Mouse (Mus musculus) midbrain, embryonic 16.5 days (tissue): Measurements from ENCODE around the gene Pml. TPM values are rescaled to one million over a fixed set of nuclear protein-coding genes. Genes with fewer than 3 reads are reported as not detected.

ENCODE experiments used
- ATAC-seq: fragments of 200-750 bp; cut with Nextera tagmentation; 2 replicates; pipeline ENCODE4 v1.8.0; 2017; ENCODE audit warnings: moderate TSS enrichment
- H3K27ac ChIP-seq: fragments of 300-500 bp; sonication (generic); 2 replicates; pipeline ENCODE4 v1.5.1; 2014; ENCODE audit warnings: mild to moderate bottlenecking, low read length, mixed read lengths
- H3K27me3 ChIP-seq: fragments of 300-500 bp; sonication (generic); 2 replicates; pipeline ENCODE4 v1.6.1; 2014; ENCODE audit warnings: low read depth, low read length, mixed read lengths; ENCODE audit not compliant: control insufficient read depth, insufficient read depth
- H3K36me3 ChIP-seq: fragments of 300-500 bp; sonication (generic); 2 replicates; pipeline ENCODE4 v1.6.1; 2014; ENCODE audit warnings: mild to moderate bottlenecking, low read length, moderate library complexity, mixed read lengths; ENCODE audit not compliant: control insufficient read depth, insufficient read depth
- H3K4me1 ChIP-seq: fragments of 300-500 bp; sonication (generic); 2 replicates; pipeline ENCODE4 v1.6.1; 2014; ENCODE audit warnings: mild to moderate bottlenecking, low read length, mixed read lengths; ENCODE audit not compliant: control insufficient read depth, insufficient read depth
- H3K4me2 ChIP-seq: fragments of 300-500 bp; sonication (generic); 2 replicates; pipeline ENCODE4 v1.6.1; 2014; ENCODE audit warnings: mild to moderate bottlenecking, low read length, mixed read lengths
- H3K4me3 ChIP-seq: fragments of 300-500 bp; sonication (generic); 2 replicates; pipeline ENCODE4 v1.5.1; 2014; ENCODE audit warnings: low read depth, mild to moderate bottlenecking, low read length, moderate library complexity, mixed read lengths
- H3K9ac ChIP-seq: fragments of 300-500 bp; sonication (generic); 2 replicates; pipeline ENCODE4 v1.6.1; 2014; ENCODE audit warnings: low read depth, low read length, mixed read lengths
- H3K9me3 ChIP-seq: fragments of 300-500 bp; sonication (generic); replicated peaks from 2 replicates; pipeline ENCODE4 v1.6.1; 2014; ENCODE audit warnings: mild to moderate bottlenecking, low read length, mixed read lengths; ENCODE audit not compliant: control insufficient read depth, poor library complexity, severe bottlenecking
- WGBS: fragments of 180-500 bp; shearing (Covaris S2); extraction: QIAGEN DNeasy Blood & Tissue Kit; methylation state at CpG from one replicate; pipeline ENCODE4 v1.1.7; 2014; 5-methylcytosine and 5-hydroxymethylcytosine counted together
- polyA plus RNA-seq: library from polyadenylated mRNA; unstranded; fragments of >200 nt; fragmentation: Nextera tagmentation; extraction: Ambion mirVana; gene quantifications from 2 replicates; pipeline ENCODE4 v1.2.1, GENCODE M21; 2015

Pml gene
- polyA plus RNA-seq, 1 experiment from 2014 or later: 3.9 TPM

DNA sequence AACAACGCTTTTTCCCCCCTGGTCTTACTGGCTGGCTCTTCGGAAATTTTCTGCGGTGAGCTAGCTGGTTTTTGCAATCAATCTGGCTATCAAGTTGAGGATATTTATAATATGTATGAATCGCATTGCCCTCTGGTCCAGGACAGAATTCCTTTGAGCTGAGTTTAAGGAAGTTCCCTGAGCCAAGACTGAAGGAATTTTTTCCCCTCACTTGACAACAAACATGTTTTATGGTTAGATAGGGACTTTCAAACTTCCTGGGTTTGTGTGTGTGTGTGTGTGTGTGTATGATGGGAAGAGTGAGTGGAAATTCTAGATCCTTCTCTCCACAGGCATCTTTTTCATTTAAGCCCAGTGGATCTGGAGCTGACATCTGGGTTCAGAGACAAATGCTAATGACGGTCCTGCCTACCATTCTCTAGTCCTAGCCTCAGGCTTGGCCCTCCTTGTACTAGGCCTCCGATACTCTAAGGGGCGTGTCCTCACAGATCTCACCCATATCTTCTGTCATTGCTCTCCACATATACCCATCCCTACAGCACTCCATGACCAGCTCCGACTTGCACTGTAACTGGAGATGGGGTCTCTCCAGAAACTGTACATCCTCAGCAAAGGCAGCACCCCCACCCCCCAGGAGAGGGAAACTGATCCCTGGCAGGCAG lies 34.9 kb downstream of the Pml start:
- Histone ChIP-seq H3K4me3 (no peak overlapping the region), H3K9ac (no peak overlapping the region), H3K36me3 (no peaks in the 10 kb centered on the region), H3K4me2 (no peak overlapping the region), H3K9me3 (no peaks in the 10 kb centered on the region), H3K27me3 (no peaks in the 10 kb centered on the region), H3K27ac (no peak overlapping the region), H3K4me1 (peaks cover 6% of the 10 kb centered on the region; the same call in 1 of the 2 replicates)
- WGBS: 65% methylated on average over 8 of the region's 8 CpGs
- ATAC-seq: no peak

DNA sequence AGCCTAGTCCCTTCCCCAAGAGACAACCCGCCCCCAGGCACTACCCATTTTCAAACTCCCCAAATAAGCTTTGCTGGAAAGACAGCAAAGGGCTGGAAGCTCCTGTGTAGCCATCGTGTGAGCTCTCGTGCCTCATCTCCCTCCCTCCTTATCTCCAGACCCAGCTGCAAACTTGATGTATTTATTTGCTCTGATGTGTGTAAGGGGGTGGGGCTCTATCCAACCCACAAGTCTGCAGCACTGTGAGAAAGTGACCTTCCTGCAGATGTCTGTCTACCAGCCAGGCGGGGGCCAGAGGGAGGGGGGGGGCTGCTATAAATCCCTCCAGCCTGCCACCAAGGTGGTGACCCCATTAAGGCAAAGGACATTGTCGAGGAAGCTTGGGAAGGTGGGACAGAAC lies 35.7 kb downstream of the Pml start:
- no peaks in the 10 kb centered on the region for H3K9me3 ChIP-seq
- H3K4me2 ChIP-seq: no peak overlapping the region
- peaks cover 6% of the 10 kb centered on the region; the same call in 1 of the 2 replicates for H3K4me1 ChIP-seq
- H3K9ac ChIP-seq: no peak overlapping the region
- WGBS: 27% methylated on average over 5 of the region's 5 CpGs
- no peak overlapping the region for H3K4me3 ChIP-seq
- H3K27ac ChIP-seq: no peak overlapping the region
- H3K27me3 ChIP-seq: no peaks in the 10 kb centered on the region
- no peaks in the 10 kb centered on the region for H3K36me3 ChIP-seq
- ATAC-seq: no peak

- WGBS: 67% methylated on average over 5 of the region's 5 CpGs
- H3K27ac ChIP-seq: no peak overlapping the region
Observed at GRCm38 (mm10) chr9:58213377-58213776, 36.2 kb downstream of the Pml start.

DNA sequence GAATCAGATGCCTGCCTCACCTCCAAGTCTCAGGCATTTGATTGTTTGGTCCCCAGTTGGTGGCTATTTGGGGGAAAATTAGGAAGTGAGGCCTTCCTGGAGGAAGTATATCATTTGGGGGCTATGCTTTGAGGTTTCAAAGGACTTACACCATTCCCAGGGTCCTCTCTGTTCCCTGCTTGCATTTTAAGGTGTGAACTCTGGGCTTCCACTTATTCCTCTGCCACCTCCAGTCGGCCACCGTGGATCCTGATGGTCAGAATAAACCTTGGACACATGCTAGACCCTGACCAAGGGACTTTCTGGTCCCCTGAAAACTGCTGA lies 39.3 kb downstream of the Pml start:
- Histone ChIP-seq H3K36me3 (no peaks in the 10 kb centered on the region), H3K9ac (no peak overlapping the region), H3K4me2 (no peak overlapping the region), H3K27me3 (no peaks in the 10 kb centered on the region), H3K27ac (no peak overlapping the region), H3K4me1 (0 out of 2 replicates have a peak, but pooled peaks cover 6% of the 10 kb centered on the region), H3K4me3 (no peak overlapping the region), H3K9me3 (no peaks in the 10 kb centered on the region)
- no peak for ATAC-seq
- 89% methylated on average over 2 of the region's 2 CpGs for WGBS

More at GRCm38 (mm10) chr9:58213377-58213776, 36.2 kb downstream of the Pml start:
- H3K4me2 ChIP-seq: no peak overlapping the region
- H3K27me3 ChIP-seq: no peaks in the 10 kb centered on the region
- H3K9ac ChIP-seq: no peak overlapping the region
- no peaks in the 10 kb centered on the region for H3K9me3 ChIP-seq
- H3K4me3 ChIP-seq: no peak overlapping the region
- no peaks in the 10 kb centered on the region for H3K36me3 ChIP-seq
- peaks cover 6% of the 10 kb centered on the region; the same call in 1 of the 2 replicates for H3K4me1 ChIP-seq
- ATAC-seq: no peak

GRCm38 (mm10) chr9:58209462-58210303 lies 39.9 kb downstream of the Pml start:
- no peak for ATAC-seq
- no peaks in the 10 kb centered on the region for H3K36me3 ChIP-seq
- H3K27ac ChIP-seq: no peak overlapping the region
- WGBS: 82% methylated on average over 8 of the region's 8 CpGs
- no peak overlapping the region for H3K9ac ChIP-seq
- H3K4me2 ChIP-seq: no peak overlapping the region
- no peaks in the 10 kb centered on the region for H3K9me3 ChIP-seq
- H3K27me3 ChIP-seq: no peaks in the 10 kb centered on the region
- no peak overlapping the region for H3K4me3 ChIP-seq
- H3K4me1 ChIP-seq: 0 out of 2 replicates have a peak, but pooled peaks cover 5% of the 10 kb centered on the region

GRCm38 (mm10) chr9:58206013-58206412 lies 43.6 kb downstream of the Pml start:
- ATAC-seq: no peak
- Histone ChIP-seq H3K4me3 (no peak overlapping the region), H3K9me3 (no peaks in the 10 kb centered on the region), H3K4me2 (peak overlapping the region; percentile 80; the same call in 1 of the 2 replicates), H3K27me3 (peaks cover 13% of the 10 kb centered on the region), H3K36me3 (no peaks in the 10 kb centered on the region), H3K4me1 (peaks cover 9% of the 10 kb centered on the region), H3K27ac (no peak overlapping the region), H3K9ac (0 out of 2 replicates have a peak overlapping the region, but pooled peaks have one; percentile 12)
- 62% methylated on average over 7 of the region's 7 CpGs for WGBS

DNA sequence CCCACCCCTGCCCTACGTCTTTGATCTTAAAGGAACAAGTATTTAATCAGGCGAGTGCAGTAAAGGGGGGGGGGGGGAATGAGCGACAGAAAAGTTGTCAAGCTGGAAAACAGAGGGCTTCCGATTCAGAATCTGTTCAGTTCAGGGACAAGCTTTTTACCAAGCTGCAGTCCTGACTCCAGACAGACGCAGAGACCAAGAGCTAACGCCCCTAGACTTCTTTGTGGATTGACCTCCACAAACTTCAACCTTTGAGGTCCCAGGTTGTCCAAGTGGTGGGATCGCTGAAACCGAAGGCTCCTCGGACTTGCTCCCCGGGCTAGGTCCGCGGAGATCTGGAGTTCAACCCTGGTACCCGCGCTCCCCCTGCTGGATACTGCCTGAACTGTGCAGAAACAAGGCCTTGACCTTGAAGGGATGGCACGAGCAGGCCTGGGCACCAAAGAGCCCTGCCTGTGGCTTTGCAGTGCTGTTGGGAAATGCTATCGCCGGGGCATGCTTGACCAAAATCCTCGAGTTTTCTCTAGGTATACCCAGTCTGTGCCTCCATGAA lies 45.1 kb downstream of the Pml start:
- Histone ChIP-seq H3K36me3 (no peaks in the 10 kb centered on the region), H3K4me1 (peaks cover 9% of the 10 kb centered on the region), H3K27ac (peak overlapping the region; percentile 76), H3K27me3 (peaks cover 24% of the 10 kb centered on the region), H3K9ac (peak overlapping the region; percentile 62; the same call in 1 of the 2 replicates), H3K4me2 (peak overlapping the region; percentile 80), H3K9me3 (no peaks in the 10 kb centered on the region), H3K4me3 (peak overlapping the region; percentile 45)
- 4% methylated on average over 18 of the region's 18 CpGs for WGBS
- peak; percentile 47; the same call in 1 of the 2 replicates for ATAC-seq

- peak within 1 kb of the TSS; percentile 80 for H3K4me2 ChIP-seq
- WGBS: 1% methylated on average over 42 of the region's 42 CpGs
- H3K4me1 ChIP-seq: peaks cover 13% of the 10 kb centered on the region
- H3K4me3 ChIP-seq: peak within 1 kb of the TSS; percentile 45
- peak; percentile 41 for ATAC-seq
- no peaks in the 10 kb centered on the region for H3K9me3 ChIP-seq
- peak within 1 kb of the TSS; percentile 62 for H3K9ac ChIP-seq
- H3K27ac ChIP-seq: peak within 1 kb of the TSS; percentile 76
- no peaks in the 10 kb centered on the region for H3K36me3 ChIP-seq
- H3K27me3 ChIP-seq: peaks cover 31% of the 10 kb centered on the region
Observed at GRCm38 (mm10) chr9:58203516-58204447, 45.8 kb downstream of the Pml start, which contains the start of the genes Islr and Islr2. TSS of gene Islr (minus strand) at chr9:58204306. TSS of gene Islr2 (minus strand) at chr9:58204319.
